Mouse (Mus musculus): ENCODE data around the gene Zfp970. TPM values are rescaled to one million over a fixed set of nuclear protein-coding genes. Genes with fewer than 3 reads are reported as not detected.
"Not testable (repeated sequence)": the region's sequence is repeated elsewhere in the genome, so short reads cannot be mapped to it uniquely, and the experiment has no call there.

Gene Zfp970
- 11.8 and 15.0 TPM in 2 replicates for total RNA-seq (2014; fragmentation: Nextera tagmentation)
- 9.9 and 13.9 TPM in 2 replicates for total RNA-seq (2017)
- polyA plus RNA-seq (2012): 0.37 and 0.73 TPM in 2 replicates

GRCm38 (mm10) chr2:177464676-177465075 lies at the start of gene Zfp970:
Gene Zfp970, plus strand, starts transcription at chr2:177464733.
- H3K4me3 ChIP-seq (ENCODE audit: low read depth, low read length): peak within 1 kb of the TSS; percentile 69
- H3K9me3 ChIP-seq (replicated peaks); ATAC-seq (ENCODE audit: extremely low read depth, insufficient number of reproducible peaks, low FRiP score, poor library complexity, severe bottlenecking); H3K36me3 ChIP-seq (replicated peaks); H3K27me3 ChIP-seq (ENCODE audit: insufficient read depth, low read length); H3K4me1 ChIP-seq (ENCODE audit: insufficient read depth, low read depth, low read length); DNase-seq (ENCODE audit: low spot score): not testable (repeated sequence)

- not testable (repeated sequence) for ATAC-seq (ENCODE audit: extremely low read depth, insufficient number of reproducible peaks, low FRiP score, poor library complexity, severe bottlenecking); H3K9me3 ChIP-seq (replicated peaks); H3K36me3 ChIP-seq (replicated peaks); DNase-seq (ENCODE audit: low spot score); H3K4me1 ChIP-seq (ENCODE audit: insufficient read depth, low read depth, low read length); H3K27me3 ChIP-seq (ENCODE audit: insufficient read depth, low read length); H3K4me3 ChIP-seq (ENCODE audit: low read depth, low read length)
These were observed 3.7 kb downstream of the Zfp970 start for GRCm38 (mm10) chr2:177468222-177468621.

GRCm38 (mm10) chr2:177472261-177472660 lies 7.7 kb downstream of the Zfp970 start:
- not testable (repeated sequence) for H3K9me3 ChIP-seq (replicated peaks); ATAC-seq (ENCODE audit: extremely low read depth, insufficient number of reproducible peaks, low FRiP score, poor library complexity, severe bottlenecking); DNase-seq (ENCODE audit: low spot score); H3K4me3 ChIP-seq (ENCODE audit: low read depth, low read length); H3K27me3 ChIP-seq (ENCODE audit: insufficient read depth, low read length); H3K36me3 ChIP-seq (replicated peaks); H3K4me1 ChIP-seq (ENCODE audit: insufficient read depth, low read depth, low read length)

DNA sequence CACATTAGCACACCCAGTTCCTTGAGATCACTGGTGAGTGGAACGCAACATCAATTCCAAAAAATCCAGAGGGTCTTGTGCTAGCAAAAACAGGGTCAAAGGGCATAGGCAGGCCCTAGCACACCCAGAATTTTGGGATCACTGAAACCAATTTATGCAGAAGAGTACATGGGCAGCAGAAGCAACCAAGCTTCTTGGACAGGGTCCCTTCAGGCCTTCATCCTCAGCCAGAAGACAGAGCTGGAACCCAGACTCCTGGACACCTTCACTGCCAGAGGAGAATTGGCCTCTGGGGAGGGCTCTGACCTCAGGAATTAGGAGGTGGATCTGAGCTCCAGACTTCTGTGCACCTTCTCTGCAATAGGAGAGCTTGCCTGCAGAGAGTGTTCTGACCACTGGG lies 17.4 kb downstream of the Zfp970 start:
- not testable (repeated sequence) for DNase-seq (ENCODE audit: low spot score); H3K4me3 ChIP-seq (ENCODE audit: low read depth, low read length); H3K4me1 ChIP-seq (ENCODE audit: insufficient read depth, low read depth, low read length); ATAC-seq (ENCODE audit: extremely low read depth, insufficient number of reproducible peaks, low FRiP score, poor library complexity, severe bottlenecking); H3K36me3 ChIP-seq (replicated peaks); H3K27me3 ChIP-seq (ENCODE audit: insufficient read depth, low read length); H3K9me3 ChIP-seq (replicated peaks)

DNA sequence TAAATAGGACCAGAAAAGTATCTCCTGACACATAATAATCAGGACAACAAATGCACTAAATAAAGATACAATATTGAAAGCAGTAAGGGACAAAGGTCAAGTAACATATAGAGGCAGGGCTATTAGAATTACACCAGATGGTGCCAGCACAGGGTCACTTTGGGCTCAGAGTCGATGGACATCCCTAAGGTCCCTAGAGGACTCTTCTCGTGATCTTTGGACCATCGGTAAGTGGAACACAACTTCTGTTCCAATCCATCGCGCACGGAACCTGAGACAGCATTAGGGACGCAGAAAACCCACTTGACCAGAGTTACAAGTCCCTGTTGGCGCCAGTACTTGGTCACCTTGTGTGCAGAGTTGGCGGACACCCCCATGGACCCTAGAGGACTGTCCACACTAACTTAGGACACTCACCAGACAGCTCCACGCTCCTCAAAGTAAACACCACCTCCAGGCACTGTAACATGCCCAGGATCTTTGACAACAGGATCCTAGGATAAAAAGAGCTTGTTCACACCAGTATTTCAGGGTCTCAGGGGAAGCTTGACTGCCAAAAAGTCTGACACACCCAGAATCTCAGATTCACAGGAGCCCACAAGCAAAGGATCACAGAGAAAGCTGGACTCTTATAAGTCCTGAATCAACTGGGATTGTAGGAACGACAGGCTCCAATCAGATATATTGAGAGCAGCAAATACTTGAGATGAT lies 18.9 kb downstream of the Zfp970 start:
- DNase-seq (ENCODE audit: low spot score); H3K4me1 ChIP-seq (ENCODE audit: insufficient read depth, low read depth, low read length); H3K36me3 ChIP-seq (replicated peaks); H3K27me3 ChIP-seq (ENCODE audit: insufficient read depth, low read length); ATAC-seq (ENCODE audit: extremely low read depth, insufficient number of reproducible peaks, low FRiP score, poor library complexity, severe bottlenecking); H3K4me3 ChIP-seq (ENCODE audit: low read depth, low read length); H3K9me3 ChIP-seq (replicated peaks): not testable (repeated sequence)

- H3K9me3 ChIP-seq (replicated peaks); H3K36me3 ChIP-seq (replicated peaks); H3K4me1 ChIP-seq (ENCODE audit: insufficient read depth, low read depth, low read length); ATAC-seq (ENCODE audit: extremely low read depth, insufficient number of reproducible peaks, low FRiP score, poor library complexity, severe bottlenecking); H3K4me3 ChIP-seq (ENCODE audit: low read depth, low read length); DNase-seq (ENCODE audit: low spot score); H3K27me3 ChIP-seq (ENCODE audit: insufficient read depth, low read length): not testable (repeated sequence)
These were observed 33.5 kb downstream of the Zfp970 start, which contains the start of gene Gm14403 for GRCm38 (mm10) chr2:177498067-177498466. Gene Gm14403, plus strand, starts transcription at chr2:177498215.

- ATAC-seq (ENCODE audit: extremely low read depth, insufficient number of reproducible peaks, low FRiP score, poor library complexity, severe bottlenecking): not testable (repeated sequence)
These were observed 34.6 kb downstream of the Zfp970 start for GRCm38 (mm10) chr2:177499182-177499581.

DNA sequence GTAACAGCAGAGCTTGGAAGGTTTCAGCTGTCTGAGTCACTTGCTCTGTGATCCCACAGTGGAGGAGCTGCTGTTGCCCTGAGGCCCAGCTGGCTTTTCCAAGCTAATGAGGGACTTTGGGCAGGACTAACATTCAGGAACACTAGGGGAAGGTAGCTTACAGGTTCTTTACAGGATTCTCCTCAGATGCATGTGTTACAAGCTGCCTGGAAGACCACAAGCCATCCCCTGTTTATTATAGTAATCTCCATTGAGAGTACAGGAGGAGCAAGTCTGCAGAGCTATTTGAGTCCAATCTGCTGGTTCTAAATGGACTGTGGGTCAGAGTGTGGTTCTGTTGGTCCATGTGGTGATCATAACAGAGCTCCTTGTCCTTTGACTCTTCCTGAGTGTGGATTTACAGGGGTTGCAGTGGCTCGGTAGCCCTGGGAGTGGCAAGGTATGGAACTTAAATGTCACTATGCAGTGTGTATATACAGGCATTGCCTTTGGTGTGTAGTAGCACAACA lies 40.7 kb downstream of the Zfp970 start:
- H3K27me3 ChIP-seq (ENCODE audit: insufficient read depth, low read length): not testable (repeated sequence)

More at GRCm38 (mm10) chr2:177499182-177499581, 34.6 kb downstream of the Zfp970 start:
- H3K4me1 ChIP-seq (ENCODE audit: insufficient read depth, low read depth, low read length); H3K9me3 ChIP-seq (replicated peaks); DNase-seq (ENCODE audit: low spot score); H3K27me3 ChIP-seq (ENCODE audit: insufficient read depth, low read length); H3K4me3 ChIP-seq (ENCODE audit: low read depth, low read length); H3K36me3 ChIP-seq (replicated peaks): not testable (repeated sequence)

GRCm38 (mm10) chr2:177511381-177511780 lies 46.8 kb downstream of the Zfp970 start:
- not testable (repeated sequence) for H3K4me1 ChIP-seq (ENCODE audit: insufficient read depth, low read depth, low read length); H3K36me3 ChIP-seq (replicated peaks); ATAC-seq (ENCODE audit: extremely low read depth, insufficient number of reproducible peaks, low FRiP score, poor library complexity, severe bottlenecking); H3K4me3 ChIP-seq (ENCODE audit: low read depth, low read length); H3K27me3 ChIP-seq (ENCODE audit: insufficient read depth, low read length); DNase-seq (ENCODE audit: low spot score); H3K9me3 ChIP-seq (replicated peaks)

More for the DNA sequence above, 40.7 kb downstream of the Zfp970 start:
- not testable (repeated sequence) for H3K4me3 ChIP-seq (ENCODE audit: low read depth, low read length); H3K4me1 ChIP-seq (ENCODE audit: insufficient read depth, low read depth, low read length); DNase-seq (ENCODE audit: low spot score); H3K36me3 ChIP-seq (replicated peaks); H3K9me3 ChIP-seq (replicated peaks); ATAC-seq (ENCODE audit: extremely low read depth, insufficient number of reproducible peaks, low FRiP score, poor library complexity, severe bottlenecking)

DNA sequence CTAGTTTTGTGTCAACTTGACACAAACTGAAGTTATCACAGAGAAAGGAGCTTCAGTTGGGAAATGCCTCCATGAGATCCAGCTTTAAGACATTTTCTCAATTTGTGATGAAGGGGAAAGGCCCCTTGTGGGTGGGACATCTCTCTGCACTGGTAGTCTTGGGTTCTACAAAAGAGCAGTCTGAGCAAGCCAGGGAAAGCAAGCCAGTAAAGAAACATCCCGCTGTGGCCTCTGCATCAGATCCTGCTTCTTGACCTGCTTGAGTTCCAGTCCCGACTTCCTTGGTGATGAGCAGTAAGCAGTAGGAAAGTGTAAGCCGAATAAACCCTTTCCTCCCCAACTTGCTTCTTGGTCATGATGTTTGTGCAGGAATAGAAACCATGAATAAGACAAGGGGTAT lies 47.4 kb downstream of the Zfp970 start:
- not testable (repeated sequence) for H3K36me3 ChIP-seq (replicated peaks); H3K27me3 ChIP-seq (ENCODE audit: insufficient read depth, low read length); H3K4me1 ChIP-seq (ENCODE audit: insufficient read depth, low read depth, low read length); H3K9me3 ChIP-seq (replicated peaks); DNase-seq (ENCODE audit: low spot score); ATAC-seq (ENCODE audit: extremely low read depth, insufficient number of reproducible peaks, low FRiP score, poor library complexity, severe bottlenecking); H3K4me3 ChIP-seq (ENCODE audit: low read depth, low read length)

- not testable (repeated sequence) for ATAC-seq (ENCODE audit: extremely low read depth, insufficient number of reproducible peaks, low FRiP score, poor library complexity, severe bottlenecking); H3K4me1 ChIP-seq (ENCODE audit: insufficient read depth, low read depth, low read length); H3K36me3 ChIP-seq (replicated peaks); H3K9me3 ChIP-seq (replicated peaks); H3K4me3 ChIP-seq (ENCODE audit: low read depth, low read length); H3K27me3 ChIP-seq (ENCODE audit: insufficient read depth, low read length); DNase-seq (ENCODE audit: low spot score)
These were observed 49.5 kb downstream of the Zfp970 start for GRCm38 (mm10) chr2:177513991-177514479.

GRCm38 (mm10) chr2:177517746-177518145 lies 53.2 kb downstream of the Zfp970 start:
- not testable (repeated sequence) for DNase-seq (ENCODE audit: low spot score); H3K9me3 ChIP-seq (replicated peaks); H3K4me3 ChIP-seq (ENCODE audit: low read depth, low read length); ATAC-seq (ENCODE audit: extremely low read depth, insufficient number of reproducible peaks, low FRiP score, poor library complexity, severe bottlenecking); H3K36me3 ChIP-seq (replicated peaks); H3K4me1 ChIP-seq (ENCODE audit: insufficient read depth, low read depth, low read length); H3K27me3 ChIP-seq (ENCODE audit: insufficient read depth, low read length)
